Mouse (Mus musculus): ENCODE data around the gene Mcm3ap.

Gene Mcm3ap

DNA sequence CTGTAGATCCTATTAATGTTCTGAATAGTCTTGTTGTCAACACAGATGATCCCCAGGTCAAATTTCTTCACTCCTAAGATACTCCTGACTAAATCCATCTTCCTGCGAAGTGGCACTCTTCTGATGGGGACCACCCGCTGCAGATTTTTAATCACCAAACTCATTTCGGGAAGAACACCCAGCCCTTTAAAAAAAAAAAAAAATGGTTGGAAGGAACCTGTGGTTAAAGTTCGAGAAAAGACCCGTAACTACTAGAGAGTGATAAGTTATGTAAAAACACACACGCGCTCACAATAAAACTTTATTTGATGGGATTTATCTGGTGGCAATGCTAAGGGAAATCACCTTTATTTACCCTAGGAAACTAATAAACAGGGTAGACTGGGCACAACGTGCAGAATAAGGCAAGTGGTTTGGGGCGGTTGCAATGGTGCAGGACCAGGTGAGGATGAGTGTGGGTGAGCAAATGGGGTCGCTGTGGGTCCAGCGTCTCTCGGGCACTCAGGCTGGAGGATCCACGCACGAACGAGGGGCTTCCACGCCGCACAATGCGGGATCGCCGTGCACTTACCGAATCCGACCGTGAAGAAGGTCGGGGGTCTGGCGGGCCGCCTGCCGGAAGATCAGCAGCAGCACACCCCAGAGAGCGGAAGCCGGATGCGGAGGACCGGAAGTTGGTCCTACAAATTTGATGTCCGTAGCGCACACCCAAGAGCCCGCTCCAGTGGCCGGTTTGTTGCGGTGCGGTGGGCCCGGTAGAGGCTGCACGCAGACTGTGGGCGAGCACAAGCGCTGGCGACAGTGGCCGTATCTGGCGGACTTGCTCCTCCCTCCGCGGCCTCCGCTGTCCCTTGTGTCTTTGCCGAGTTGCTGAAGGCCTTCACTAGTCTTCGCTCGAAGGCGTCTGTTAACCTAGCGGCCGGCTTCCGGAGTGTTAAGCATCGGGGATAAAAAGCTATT is at the start of gene Mcm3ap, which contains the start of gene Ybey:
Gene Mcm3ap (plus strand): TSS at position 725 of the 960 bp plus-strand sequence.
Gene Ybey (minus strand): TSS at position 912 of the 960 bp plus-strand sequence.
- DNase-seq (ENCODE audit: low spot score): peak; percentile 77

- no peak for DNase-seq (ENCODE audit: low spot score)
Measured at GRCm38 (mm10) chr10:76425674-76426073, 43.1 kb upstream of the Mcm3ap start.

DNA sequence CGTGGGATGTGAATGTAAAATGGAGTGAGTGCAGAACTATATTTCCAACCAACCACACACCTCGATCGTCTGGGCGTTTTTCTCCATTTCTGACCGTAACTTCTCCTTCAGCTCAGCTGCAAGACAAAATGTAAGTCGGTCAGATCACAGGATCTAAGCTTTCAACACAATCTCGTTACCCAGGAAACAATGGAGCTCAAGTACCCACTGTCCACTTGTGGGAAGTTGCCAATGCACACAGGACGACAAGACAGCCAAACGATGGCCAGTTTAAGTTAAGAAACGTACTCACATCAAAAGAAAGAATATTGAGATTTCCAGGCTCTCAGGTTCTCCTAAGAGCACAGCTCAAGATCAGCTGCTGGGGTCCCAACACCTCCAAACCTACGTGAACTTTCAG is 34.8 kb upstream of the Mcm3ap start:
- DNase-seq (ENCODE audit: low spot score): no peak

DNA sequence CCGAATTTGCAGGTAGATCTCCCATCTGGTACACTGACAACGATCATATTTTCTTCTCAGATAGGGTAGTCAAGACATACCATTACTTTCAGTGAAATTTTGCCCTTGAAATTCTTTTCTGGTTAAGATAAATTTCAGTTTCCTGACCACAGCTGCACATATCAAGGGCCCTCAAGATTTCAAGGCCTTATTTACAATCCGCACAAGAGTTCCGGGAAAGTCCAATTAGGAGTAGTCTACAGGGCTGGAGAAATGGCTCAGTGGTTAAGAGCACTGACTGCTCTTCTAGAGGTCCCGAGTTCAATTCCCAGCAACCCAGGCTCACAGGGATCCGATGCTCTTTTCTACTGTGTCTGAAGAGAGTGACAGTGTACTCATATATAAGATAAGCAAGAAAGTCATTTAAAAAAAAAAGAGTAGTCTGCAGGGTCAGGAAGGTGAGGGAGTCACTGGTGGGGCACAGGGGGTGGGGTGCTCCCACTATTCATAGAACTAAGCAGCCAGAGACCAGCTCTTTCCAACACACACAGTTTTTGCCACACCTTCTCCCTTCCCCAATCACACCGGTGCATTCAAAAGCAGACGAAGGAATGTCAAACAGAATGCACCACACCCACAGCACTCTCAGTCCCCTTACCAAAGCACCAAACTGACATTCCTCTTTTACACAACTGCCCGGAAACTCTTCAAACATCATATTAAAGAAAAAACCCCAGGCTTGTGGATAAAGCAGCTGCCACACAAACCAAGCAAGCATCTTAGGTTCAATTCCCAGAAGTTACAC is 29.4 kb upstream of the Mcm3ap start:
- no peak for DNase-seq (ENCODE audit: low spot score)

- no peak for DNase-seq (ENCODE audit: low spot score)
Measured at GRCm38 (mm10) chr10:76440281-76440680, 28.4 kb upstream of the Mcm3ap start, which contains the start of gene AC141477.1. AC141477.1 (minus strand) TSS chr10:76440444.

DNA sequence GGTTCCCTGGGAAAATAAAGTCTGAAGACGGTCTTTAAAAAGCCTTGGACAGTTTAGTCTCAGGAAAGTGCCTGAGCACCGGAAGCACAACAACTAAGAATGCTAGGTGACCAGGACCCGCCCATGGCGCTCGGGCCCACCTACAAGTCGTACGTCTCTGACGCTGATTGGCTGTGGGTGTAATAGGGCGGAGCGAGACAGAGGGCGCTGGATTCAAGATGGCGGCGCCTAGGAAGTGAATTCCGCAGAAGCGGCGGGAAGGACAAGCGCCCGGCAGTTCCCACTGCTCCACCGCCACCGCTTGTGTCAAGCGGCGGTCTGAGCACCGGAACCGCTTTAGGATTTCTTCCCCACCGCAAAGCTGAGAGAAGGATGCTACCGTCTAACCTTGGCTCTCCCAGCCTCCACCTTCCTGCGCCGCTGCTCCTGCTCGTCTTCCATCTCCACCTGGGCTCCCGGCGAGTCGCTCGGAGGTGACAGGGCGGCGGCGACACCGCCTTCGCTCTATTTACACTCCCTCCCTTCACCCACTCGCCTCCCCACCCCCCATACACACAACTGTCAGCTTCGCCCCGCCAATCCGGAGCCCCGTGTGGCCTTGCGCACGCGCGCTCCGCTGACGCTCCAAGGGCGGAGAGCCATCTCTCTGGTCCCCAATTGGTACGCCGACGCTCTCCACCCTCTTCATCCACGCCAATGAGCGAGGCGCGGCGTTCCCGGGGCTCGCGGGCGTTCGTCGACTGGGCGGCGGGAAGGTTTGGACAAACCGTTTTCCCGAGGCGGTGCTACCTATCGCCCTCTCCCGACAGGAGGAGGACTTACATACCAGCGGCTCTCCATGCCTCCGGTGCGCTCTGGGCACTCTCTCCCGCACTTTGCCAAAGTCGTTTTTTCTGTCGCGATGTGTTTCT is 26.3 kb upstream of the Mcm3ap start, which contains the start of gene Pcnt:
Gene Pcnt (minus strand): TSS at position 609 of the 911 bp plus-strand sequence.
- DNase-seq (ENCODE audit: low spot score): peak; percentile 92

DNA sequence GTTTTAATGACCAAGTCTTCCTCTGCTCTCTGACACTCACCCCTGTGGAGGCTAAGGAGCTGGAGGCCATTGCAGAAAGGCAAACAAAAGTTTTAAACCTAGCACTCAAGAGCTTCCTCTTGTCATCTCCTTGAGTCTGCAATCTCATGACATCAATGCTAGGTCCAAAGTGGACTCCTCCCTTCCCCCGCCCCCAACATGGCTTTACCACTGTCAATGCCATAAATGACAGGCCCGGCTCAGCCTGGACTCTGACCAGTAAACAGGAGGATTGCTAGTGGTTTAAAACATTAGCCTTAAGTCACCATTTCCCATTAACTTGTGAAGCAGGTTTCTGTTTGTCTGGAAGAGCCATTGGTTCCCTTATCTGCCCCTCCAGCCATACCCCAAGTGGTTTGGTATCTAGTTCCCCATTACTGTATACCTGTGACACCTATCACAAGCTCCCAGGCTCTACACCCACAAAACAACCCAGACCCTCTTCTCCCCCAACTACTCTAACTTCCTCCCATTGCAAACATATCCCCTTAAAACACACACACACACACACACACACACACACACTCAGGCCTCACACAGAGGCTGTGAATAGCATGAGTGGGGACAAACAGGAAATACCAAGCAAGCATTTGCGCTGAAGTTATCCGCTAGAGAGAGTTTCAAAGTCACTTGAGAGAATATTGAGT is 22.6 kb upstream of the Mcm3ap start:
- DNase-seq (ENCODE audit: low spot score): no peak

DNA sequence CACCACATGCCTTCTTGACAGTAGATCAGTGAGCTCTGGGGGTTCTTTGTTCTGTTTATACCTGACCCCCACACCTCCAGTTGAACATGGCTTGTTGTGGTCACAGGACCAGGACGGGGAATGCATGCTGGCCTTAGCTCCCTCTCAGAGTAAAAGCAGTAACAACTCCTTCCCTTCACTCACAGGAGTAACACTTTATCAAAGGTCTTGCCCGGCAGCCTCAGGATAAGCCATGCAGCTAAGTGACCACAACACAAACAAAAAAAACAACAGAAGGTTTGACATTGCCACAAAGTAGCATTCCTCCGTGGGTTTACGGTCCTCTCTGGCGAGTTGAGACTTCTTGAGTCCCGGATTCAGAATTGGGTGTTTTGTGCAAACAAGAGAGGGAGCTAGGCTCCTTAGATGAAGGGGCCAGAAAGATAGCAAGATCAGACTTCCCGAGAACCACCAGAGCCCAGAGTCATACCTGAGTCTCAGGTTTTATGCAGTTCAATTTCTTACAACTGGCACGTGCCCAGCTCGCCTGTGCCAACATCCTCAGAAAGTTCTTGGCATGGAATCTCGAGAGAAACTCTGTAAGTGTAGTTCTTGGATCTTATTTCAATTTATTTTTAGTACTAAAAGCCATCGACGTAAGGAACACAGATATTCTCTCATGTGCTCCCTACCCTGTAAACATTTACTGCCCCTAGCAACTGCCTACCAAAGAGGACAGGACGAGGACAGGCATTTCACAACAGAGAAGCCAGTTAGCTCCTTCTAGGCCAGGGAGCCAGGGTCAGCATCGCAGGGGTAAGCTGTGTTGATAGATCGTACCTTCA is 21.1 kb upstream of the Mcm3ap start:
- DNase-seq (ENCODE audit: low spot score): no peak

GRCm38 (mm10) chr10:76448851-76449250 is 19.9 kb upstream of the Mcm3ap start, which contains the start of gene 2610028H24Rik:
2610028H24Rik (plus strand) TSS chr10:76449081.
- no peak for DNase-seq (ENCODE audit: low spot score)

GRCm38 (mm10) chr10:76455289-76455688 is 13.4 kb upstream of the Mcm3ap start:
- DNase-seq (ENCODE audit: low spot score): peak; percentile 34

DNA sequence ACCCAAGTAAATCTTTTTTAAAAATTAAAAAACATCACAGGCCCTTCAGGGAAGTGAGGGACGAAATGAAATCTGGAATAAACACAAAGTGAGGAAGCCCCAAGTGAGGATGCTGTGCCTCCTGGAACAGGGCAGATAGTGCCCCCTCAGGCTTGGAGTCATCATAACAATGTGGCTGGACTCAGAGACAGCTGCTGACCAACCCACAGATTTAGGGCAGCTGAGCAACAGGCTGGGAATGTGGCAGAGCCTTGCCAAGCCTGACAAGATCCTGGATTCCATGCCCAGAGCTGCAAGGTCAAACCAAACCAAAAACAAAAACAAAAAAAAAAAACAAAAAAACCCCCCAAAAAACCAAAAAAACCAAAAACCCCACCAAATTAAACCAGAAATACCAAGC is 7.5 kb upstream of the Mcm3ap start:
- no peak for DNase-seq (ENCODE audit: low spot score)

GRCm38 (mm10) chr10:76462312-76462711 is 6.4 kb upstream of the Mcm3ap start:
- DNase-seq (ENCODE audit: low spot score): no peak

GRCm38 (mm10) chr10:76462721-76463120 is 6.0 kb upstream of the Mcm3ap start:
- no peak for DNase-seq (ENCODE audit: low spot score)

DNA sequence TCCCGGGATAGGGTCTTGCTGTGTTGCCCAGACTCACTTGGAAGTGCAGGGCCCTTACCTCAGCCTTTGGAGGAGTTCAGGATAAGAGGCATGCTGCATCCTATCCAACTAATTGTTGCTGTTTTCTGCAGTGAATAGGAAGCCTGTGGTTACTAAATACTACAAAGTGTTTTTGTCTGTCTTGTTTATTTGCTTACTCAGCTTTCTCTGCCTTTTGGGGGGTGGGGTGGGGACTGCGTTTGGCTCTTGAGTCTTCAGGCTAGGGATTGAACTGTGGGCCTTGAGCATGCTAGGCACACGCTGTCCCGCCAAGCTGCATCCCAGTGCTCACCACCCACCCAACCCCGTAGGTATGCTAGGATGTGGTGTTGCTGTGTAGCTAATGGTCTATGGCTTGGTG is 5.0 kb downstream of the Mcm3ap start:
- DNase-seq (ENCODE audit: low spot score): no peak

GRCm38 (mm10) chr10:76480851-76481250 is 12.1 kb downstream of the Mcm3ap start:
- no peak for DNase-seq (ENCODE audit: low spot score)

DNA sequence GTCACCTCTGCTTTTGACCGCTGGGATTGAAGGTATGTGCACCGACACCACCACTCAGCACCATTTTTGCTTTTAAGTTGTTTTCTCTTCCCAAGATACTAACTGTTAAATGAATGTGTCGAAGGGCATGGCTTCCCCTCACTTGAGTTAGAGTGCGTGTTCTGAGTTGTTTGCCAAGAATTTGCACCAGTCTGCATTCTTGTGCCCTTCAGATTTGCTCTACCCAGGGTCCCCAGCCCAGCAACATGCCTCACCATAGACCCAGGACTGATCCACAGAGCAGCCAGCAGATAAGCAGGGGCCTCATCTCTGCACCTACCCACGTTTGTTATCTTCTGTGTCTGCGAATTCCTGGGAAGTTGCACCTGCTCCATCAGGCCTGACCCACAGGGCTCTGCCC is 12.8 kb downstream of the Mcm3ap start:
- no peak for DNase-seq (ENCODE audit: low spot score)

DNA sequence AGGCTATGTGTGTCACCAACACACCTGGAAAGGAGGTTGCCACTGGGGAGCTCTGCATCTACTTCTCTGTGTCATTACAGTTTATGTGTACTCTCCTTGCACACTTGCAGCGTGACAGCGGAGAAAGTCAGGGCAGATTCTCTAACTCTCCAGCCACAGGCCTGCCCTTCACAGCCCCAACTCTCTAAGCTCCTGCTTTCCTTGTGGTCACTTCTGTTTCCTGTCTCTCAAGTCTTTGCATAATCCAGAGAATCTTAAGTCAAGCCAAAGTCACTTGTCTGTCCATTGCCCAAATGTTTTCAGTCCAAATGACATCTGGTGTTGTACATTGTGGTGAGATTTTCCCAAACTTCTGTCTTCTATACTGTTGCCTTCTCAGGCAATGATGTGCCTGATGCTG is 17.6 kb downstream of the Mcm3ap start:
- no peak for DNase-seq (ENCODE audit: low spot score)

GRCm38 (mm10) chr10:76488265-76488664 is 19.5 kb downstream of the Mcm3ap start:
- DNase-seq (ENCODE audit: low spot score): no peak

DNA sequence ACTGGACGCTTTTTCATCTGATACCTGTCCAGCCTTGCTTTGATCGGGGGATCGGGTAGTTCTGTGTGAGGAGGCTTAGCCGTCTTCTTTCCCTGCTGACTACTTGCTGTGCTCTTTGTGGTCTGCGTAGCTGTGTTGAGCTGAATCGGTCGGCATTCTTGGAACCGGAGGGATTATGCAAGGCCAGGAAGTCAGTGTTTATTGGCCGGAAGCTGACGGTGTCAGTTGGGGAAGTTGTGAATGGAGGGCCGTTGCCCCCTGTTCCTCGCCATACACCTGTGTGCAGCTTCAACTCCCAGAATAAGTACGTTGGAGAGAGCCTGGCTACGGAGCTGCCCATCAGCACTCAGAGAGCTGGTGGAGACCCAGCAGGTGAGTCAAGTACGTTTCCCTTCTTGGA is 20.5 kb downstream of the Mcm3ap start:
- DNase-seq (ENCODE audit: low spot score): no peak

- no peak for DNase-seq (ENCODE audit: low spot score)
Measured at GRCm38 (mm10) chr10:76493527-76493926, 24.8 kb downstream of the Mcm3ap start.

Data from ovary, postnatal 14 days (tissue).